Mouse (Mus musculus): ENCODE measurements at regions not wholly inside any gene's neighbourhood (a gene's known extent, or its start where the extent isn't known, plus 50 kb on each side); places are given as distances from the start of the nearest gene placed in this dataset.

DNA sequence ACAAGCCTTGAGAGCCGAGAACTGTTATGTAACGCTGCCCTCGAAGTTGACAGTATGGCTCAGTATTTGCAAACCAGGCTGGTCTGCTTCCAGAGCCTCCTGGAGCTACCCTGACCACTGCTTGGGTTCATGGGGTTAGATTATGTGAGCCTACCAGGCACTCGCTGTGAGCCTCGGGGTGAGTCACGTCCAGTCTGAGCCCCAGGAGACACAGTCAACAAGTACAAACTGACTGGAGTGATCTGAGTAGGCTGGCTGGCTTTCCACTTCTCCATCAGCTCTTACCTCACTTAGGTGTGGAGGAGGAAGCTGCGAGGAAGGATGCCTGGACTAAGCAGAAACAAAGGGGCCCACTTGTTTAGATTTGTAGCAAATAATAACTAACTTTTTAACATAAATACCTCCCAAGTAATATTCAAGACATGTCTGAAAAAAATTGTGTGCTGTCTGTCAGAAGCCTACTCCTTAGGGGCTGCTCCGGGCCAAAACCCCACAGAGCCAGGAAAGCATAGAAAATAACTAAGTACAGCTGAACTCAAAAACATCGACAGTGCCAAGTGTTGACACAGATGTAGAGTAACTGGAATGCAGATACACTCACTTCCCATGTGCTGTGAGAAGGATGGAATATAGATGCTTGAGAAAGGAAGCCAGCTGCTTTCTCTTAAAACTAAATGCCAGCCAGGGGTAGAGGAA lies 77.6 kb downstream of the Zfp36l2 start:
- peak; percentile 74 to 77 for DNase-seq
- intact Hi-C loops (cut with DNase I), result no loop called here

DNA sequence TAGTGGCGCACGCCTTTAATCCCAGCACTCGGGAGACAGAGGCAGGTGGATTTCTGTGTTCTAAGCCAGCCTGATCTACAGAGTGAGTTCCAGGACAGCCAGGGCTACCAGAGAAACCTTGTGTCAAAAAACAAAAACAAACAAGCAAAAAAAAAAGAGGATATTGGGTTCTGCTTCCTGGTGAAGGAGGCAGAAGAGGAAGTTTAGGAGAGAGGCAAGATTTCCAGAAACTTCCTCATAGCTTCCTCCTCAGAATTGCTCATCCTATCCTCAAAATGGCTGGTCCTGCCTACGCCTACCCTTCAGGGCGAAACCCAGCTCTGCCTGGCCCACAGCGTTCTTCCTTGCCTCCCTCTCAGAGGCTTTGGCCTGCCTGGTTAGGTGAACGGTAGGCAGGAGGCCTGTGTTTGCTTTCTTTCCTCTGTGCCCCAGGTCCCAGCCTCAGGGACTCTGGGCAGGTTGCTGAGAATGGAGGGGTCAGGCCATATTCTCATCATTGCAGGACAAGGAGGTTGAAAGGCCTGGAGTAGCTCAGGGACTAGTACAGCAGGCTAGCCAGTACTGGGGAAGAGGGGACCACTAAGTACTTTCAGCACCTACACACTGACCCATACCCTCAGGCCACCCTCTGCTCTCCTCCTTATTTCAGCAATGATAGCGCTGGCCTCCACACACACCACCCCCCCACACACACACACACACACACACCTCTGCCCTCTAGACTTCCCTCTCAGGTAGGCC lies 79.6 kb downstream of the Zfp36l2 start:
- DNase-seq, result no peak
- intact Hi-C loops (cut with DNase I), result no loop called here

GRCm38 (mm10) chr17:84107497-84107896 lies 80.2 kb downstream of the Zfp36l2 start:
- intact Hi-C loops (cut with DNase I), result no loop called here

DNA sequence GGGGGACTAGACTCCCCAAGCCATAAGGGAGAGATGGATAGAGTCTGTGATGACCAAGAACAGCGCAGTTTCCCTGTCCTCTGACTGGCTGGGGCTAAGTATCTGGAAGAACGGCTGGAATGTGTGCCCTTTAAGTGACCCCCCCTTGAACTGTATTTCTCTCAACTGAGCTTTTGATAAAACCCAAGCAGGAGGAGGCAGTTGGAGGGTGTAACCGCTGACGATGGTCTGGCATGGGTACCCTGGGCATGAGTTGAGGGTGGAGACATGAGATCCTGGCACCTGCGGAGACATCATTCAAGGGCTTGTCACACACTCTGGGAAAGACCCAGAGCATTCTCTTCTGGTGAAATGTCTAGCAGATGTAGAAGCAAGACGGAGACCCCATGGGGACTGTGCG lies 83.5 kb downstream of the Zfp36l2 start:
- intact Hi-C loops (cut with DNase I), result no loop called here
- peak in 1 of 2 experiments; percentile 50 for DNase-seq

More at GRCm38 (mm10) chr17:84107497-84107896, 80.2 kb downstream of the Zfp36l2 start:
- no peak for DNase-seq

DNA sequence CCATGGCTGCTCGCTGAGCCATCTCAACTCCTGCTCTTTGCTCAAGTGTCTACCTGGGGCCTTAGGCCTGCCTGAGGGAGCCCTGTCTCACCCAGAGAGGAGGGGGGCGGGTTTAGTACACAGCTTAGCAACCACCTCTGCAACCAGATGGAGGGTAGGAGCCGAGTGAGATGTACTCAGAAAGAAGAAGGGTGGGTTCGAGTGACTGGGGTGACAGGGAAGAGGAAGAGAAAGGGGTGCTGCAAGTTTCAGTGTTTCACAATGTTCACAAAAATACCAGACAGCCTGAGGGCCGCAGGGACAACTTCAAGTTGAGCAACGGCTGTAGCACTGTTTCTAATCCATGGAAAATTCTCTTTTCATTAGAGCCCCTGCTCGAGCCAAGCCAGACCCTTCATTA lies 84.4 kb downstream of the Zfp36l2 start:
- DNase-seq, result no peak
- intact Hi-C loops (cut with DNase I), result no loop called here

GRCm38 (mm10) chr17:84101652-84102051 lies 86.1 kb downstream of the Zfp36l2 start:
- DNase-seq, result no peak
- intact Hi-C loops (cut with DNase I), result no loop called here

DNA sequence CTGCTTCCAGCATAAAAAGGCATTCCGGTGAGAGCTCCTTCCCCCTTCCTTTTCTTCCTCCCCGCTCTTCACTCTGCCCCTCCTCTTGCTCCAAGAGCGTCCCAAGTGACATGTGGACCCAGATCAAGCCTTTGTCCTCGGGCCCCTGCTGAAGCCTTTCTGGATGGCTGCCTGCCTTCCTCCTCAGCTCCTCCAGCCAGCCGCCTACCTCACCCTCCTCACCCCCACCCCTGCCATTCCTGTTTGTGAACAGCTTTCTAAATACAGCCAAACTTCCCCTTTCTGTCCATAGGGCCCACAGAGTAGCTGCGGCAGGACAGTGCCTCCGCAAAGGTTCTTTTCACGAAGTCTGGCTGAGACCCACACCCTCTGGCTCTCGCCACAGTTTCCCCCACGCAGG lies 87.2 kb downstream of the Zfp36l2 start:
- intact Hi-C loops (cut with DNase I), result no loop called here
- DNase-seq, result peak; percentile 65 to 67

GRCm38 (mm10) chr17:84099737-84100136 lies 88.0 kb downstream of the Zfp36l2 start:
- intact Hi-C loops (cut with DNase I), result loop anchor here (5.0 kb wide), 1 partner anchor 67 kb away; no protein-coding TSS in a partner anchor

GRCm38 (mm10) chr17:84097871-84098430 lies 89.8 kb downstream of the Zfp36l2 start:
- intact Hi-C loops (cut with DNase I), result loop anchor here (5.0 kb wide), 1 partner anchor 66 kb away; no protein-coding TSS in a partner anchor
- no peak for DNase-seq

More at GRCm38 (mm10) chr17:84099737-84100136, 88.0 kb downstream of the Zfp36l2 start:
- DNase-seq, result peak in 1 of 2 experiments; percentile 71

DNA sequence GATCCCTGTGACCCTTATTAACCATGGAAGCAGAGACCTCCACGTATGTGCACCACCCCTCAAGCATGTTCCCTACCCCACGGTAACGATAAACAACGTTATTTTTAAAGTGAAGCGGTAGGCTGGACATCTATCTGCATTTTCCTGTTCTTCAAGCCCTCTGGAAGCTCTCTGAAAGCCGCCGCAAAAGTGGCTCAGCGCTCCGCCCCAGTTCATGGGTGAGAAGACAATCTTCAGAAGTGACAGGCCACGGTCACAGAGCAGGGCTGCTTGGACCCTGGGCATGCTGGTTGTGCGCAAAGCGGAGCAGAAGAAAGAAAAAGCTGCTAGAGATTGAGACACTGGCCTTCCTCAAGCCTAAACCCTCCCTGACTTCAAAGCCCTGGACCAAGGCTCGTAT lies 90.5 kb downstream of the Zfp36l2 start:
- intact Hi-C loops (cut with DNase I), result loop anchor here (5.0 kb wide), 1 partner anchor 65 kb away; no protein-coding TSS in a partner anchor
- no peak for DNase-seq

DNA sequence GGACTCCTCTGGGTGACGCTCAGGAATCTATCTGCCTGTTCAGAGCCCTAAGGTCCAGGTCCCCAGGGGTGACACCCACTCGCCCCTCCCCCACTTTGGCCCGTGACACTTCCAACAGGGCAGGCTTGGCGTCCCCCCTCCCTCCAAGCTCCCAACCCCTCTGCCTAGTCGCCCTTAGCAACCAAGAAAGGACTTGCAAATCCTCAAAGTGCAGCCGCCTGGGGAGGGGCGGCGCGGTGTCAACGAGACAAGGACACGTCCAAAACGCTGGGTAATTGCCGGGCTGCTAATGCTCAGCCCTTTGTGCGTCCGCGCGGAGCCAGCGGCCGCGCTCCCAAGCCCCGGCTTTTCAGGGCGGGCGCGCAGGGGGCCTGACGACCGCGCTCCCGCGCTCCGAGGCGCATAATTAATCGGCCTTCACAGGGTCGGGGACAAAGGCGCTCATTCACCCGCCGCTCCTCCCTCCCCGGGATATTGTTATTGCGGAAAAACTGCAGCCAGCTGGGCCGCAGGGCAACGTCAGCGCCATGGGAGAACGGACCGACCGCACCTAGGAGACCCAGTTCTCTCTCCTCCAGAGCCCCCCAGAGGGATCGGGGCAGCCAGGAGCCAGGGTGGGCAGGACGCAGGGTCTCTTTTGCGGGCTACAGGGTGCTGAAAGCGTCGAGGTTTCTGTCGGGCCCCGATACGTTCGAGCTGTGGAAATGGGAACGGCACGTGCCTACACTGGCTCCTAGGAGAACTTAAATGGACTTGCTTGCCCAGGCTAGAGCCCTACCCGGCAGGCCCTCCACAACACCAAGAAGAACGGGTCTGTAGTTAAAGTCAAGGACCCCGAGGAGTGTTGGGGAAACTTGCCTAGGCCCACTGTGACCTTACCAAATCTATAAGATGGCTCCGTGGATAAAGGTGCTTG lies 91.1 kb downstream of the Zfp36l2 start:
- intact Hi-C loops (cut with DNase I), result loop anchor here (5.0 kb wide), 1 partner anchor 64 kb away; no protein-coding TSS in a partner anchor
- peak in 1 of 2 experiments; percentile 62 for DNase-seq

GRCm38 (mm10) chr17:84095829-84096228 lies 91.9 kb downstream of the Zfp36l2 start:
- intact Hi-C loops (cut with DNase I), result loop anchor here (5.0 kb wide), 1 partner anchor 64 kb away; no protein-coding TSS in a partner anchor
- DNase-seq, result no peak

GRCm38 (mm10) chr17:84095089-84095488 lies 92.7 kb downstream of the Zfp36l2 start:
- DNase-seq, result no peak
- intact Hi-C loops (cut with DNase I), result loop anchor here (5.0 kb wide), 1 partner anchor 63 kb away; no protein-coding TSS in a partner anchor

- DNase-seq, result no peak
- intact Hi-C loops (cut with DNase I), result no loop called here
Observed at GRCm38 (mm10) chr17:84086394-84086793, 101.4 kb downstream of the Zfp36l2 start.

DNA sequence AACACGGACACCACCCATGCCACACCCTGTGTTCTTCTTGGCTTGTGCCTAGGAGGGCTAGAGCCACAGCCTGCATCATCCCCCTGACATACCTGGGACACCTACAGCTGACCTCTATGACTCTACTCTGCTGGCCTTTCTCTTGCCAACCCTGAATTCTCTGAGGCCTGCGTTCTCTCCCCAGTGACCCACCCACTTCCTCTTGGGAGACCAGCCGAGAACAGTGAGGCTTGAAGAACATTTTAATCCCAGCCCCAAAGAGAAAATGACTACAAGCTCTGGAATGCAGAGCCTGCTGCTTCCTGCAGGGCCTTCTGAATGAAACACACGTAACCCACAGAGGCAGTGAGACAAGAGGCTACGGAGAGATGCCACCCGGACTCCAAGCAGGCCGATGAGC lies 102.0 kb downstream of the Zfp36l2 start:
- intact Hi-C loops (cut with DNase I), result loop anchor here (2.0 kb wide), 1 partner anchor 43 kb away; no protein-coding TSS in a partner anchor

GRCm38 (mm10) chr17:84085232-84085631 lies 102.5 kb downstream of the Zfp36l2 start:
- intact Hi-C loops (cut with DNase I), result loop anchor here (2.0 kb wide), 1 partner anchor 42 kb away; no protein-coding TSS in a partner anchor
- peak in 1 of 2 experiments; percentile 48 for DNase-seq

More for the DNA sequence above, 102.0 kb downstream of the Zfp36l2 start:
- peak; percentile 74 to 79 for DNase-seq

DNA sequence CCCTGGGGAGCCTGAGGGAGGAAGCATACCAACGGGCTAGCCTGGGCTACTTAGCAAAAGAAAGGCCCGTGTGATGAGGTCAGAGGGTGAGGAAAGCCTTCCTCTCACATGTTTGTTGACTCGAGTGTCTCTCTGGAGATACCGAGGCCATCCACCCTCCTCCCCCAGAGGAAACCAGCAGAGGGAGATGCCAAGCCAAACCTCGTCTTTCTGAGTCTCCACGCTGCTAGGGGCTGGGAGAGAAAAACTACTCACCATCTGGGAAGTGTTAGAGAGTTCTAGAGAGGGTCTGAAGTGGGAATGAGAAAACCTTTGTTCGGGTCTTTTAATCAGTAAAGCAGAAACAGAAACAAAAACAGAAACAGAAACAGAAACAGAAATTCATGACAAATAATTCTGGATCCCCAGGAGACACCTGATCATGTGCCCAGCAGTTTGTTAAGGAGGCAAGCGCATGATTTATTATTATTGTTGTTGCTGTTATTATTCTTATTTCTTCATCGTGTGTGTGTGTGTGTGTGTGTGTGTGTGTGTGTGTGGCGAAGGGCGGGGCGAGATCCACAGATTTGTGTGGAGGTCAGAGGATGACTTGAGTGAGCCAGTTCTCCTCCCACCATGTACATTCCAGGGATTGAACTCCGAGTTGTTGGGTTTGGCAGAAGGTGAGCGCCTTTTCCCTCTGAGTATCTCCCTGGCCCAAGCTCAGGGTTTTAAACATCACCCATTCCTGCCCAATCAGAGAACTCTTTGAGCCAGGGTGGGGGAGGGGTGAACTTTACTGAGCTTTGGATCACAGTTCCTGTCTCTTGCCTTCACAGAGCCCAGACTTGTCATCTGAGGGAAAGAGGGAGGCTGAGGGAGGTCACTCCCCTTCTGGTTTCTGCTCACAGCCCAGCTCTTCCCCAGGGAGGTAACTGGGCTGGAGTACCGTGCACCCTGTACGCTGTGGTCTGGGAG lies 104.2 kb downstream of the Zfp36l2 start:
- intact Hi-C loops (cut with DNase I), result loop anchor here (2.0 kb wide), 1 partner anchor 41 kb away; no protein-coding TSS in a partner anchor

GRCm38 (mm10) chr17:84082571-84082970 lies 105.2 kb downstream of the Zfp36l2 start:
- intact Hi-C loops (cut with DNase I), result no loop called here
- DNase-seq, result no peak

More for the DNA sequence above, 104.2 kb downstream of the Zfp36l2 start:
- DNase-seq, result peak; percentile 77 to 79
